Comparison of ENCODE assay signal across 9 mouse cellular contexts in genomic region chr14:59390181-59390580, GRCm38 (mm10). TPM values are rescaled to one million over a fixed set of nuclear protein-coding genes. Genes with fewer than 3 reads are reported as not detected.
DNase-seq lines count a peak whose midpoint lies in the region; ATAC-seq lines count a peak whose summit lies in the region.
"Not testable (repeated sequence)": the region's sequence is repeated elsewhere in the genome, so short reads cannot be mapped to it uniquely, and the experiment has no call there.
"Had no signal": no experiment of that assay in that cellular context is flagged by ENCODE, and none has a peak within 500 bp of the region (broad histone marks: within the 10 kb centered on the region; RNA-seq: fewer than 3 reads in every experiment).

No protein-coding gene starts in this region.

- 74% methylated on average over 4 of the region's 4 CpGs for WGBS in hindbrain, embryonic 16.5 days

- not testable (repeated sequence) for H3K4me2 ChIP-seq in hindbrain, embryonic 16.5 days (ENCODE audit: low read length)

- H3K4me1 ChIP-seq in hindbrain, embryonic 16.5 days (ENCODE audit: control insufficient read depth, insufficient read depth, low read depth, low read length) = not testable (repeated sequence)

- not testable (repeated sequence) for H3K9ac ChIP-seq in hindbrain, embryonic 16.5 days (ENCODE audit: low read depth, low read length)

- DNase-seq in cerebellum, adult 9-10 months = peak; percentile 5
- DNase-seq in frontal cortex, postnatal 36 days (ENCODE audit: low spot score in 2 of 2) = peak; percentile 46 to 67
- DNase-seq in kidney, postnatal 14 days = peak; percentile 32
- peak; percentile 17 to 35 for DNase-seq in layer of hippocampus, postnatal 36 days
- DNase-seq in lung, postnatal 10 days = peak; percentile 41
- DNase-seq in right cerebral cortex, postnatal 10 days (ENCODE audit: low spot score in 2 of 2) = peak; percentile 36 to 52

- not testable (repeated sequence) for H3K36me3 ChIP-seq in hindbrain, embryonic 16.5 days (ENCODE audit: control insufficient read depth, insufficient read depth, low read length)

- not testable (repeated sequence) for H3K27me3 ChIP-seq in hindbrain, embryonic 16.5 days (replicated peaks; ENCODE audit: control insufficient read depth, insufficient read depth, low read length)

- H3K4me3 ChIP-seq in hindbrain, embryonic 16.5 days (ENCODE audit: low read length) = not testable (repeated sequence)

- not testable (repeated sequence) for H3K27ac ChIP-seq in hindbrain, embryonic 16.5 days (ENCODE audit: low read depth, low read length)

- not testable (repeated sequence) for H3K9me3 ChIP-seq in hindbrain, embryonic 16.5 days (ENCODE audit: control insufficient read depth, low read length)

- peak; percentile 68; the same call in 1 of the 2 replicates for ATAC-seq in hindbrain, embryonic 16.5 days

RNA-seq across cellular contexts. Expression of gene Phf11c, which starts 5.0 kb away (rescaled TPM):
- 0.20 and 0.21 TPM in 2 replicates for polyA plus RNA-seq in hindbrain, embryonic 16.5 days (2015; fragmentation: Nextera tagmentation; extraction: Ambion mirVana)
- under 1 TPM; 0.40 to 0.86 TPM for total RNA-seq in layer of hippocampus, postnatal 36 days (2021)

RNA-seq across cellular contexts. Expression of gene Phf11d, which starts 24.9 kb away (rescaled TPM):
- 0.37 and 0.43 TPM in 2 replicates for polyA plus RNA-seq in hindbrain, embryonic 16.5 days (2015; fragmentation: Nextera tagmentation; extraction: Ambion mirVana)
- total RNA-seq in layer of hippocampus, postnatal 36 days (2021) = 1 to 10 TPM in 1 of 2 experiments, under 1 TPM in 1; 0.76 to 1.0 TPM

RNA-seq across cellular contexts. Expression of gene Phf11b, which starts 49.0 kb away (rescaled TPM):
- polyA plus RNA-seq in hindbrain, embryonic 16.5 days (2015; fragmentation: Nextera tagmentation; extraction: Ambion mirVana) = 0.20 and 0.22 TPM in 2 replicates
- not detected for total RNA-seq in layer of hippocampus, postnatal 36 days (2021)
- polyA plus RNA-seq: midbrain, embryonic 15.5 days; neural tube, embryonic 14.5 days had no signal

RNA-seq across cellular contexts. Expression of gene Setdb2, which starts 50.5 kb away (rescaled TPM):
- 4.4 and 6.0 TPM in 2 replicates for polyA plus RNA-seq in hindbrain, embryonic 16.5 days (2015; fragmentation: Nextera tagmentation; extraction: Ambion mirVana)
- 1 to 10 TPM; 5.3 to 7.2 TPM for total RNA-seq in layer of hippocampus, postnatal 36 days (2021)

RNA-seq across cellular contexts. Expression of gene Cab39l, which starts 50.6 kb away (rescaled TPM):
- 29.8 and 31.9 TPM in 2 replicates for polyA plus RNA-seq in hindbrain, embryonic 16.5 days (2015; fragmentation: Nextera tagmentation; extraction: Ambion mirVana)
- total RNA-seq in layer of hippocampus, postnatal 36 days (2021) = 10 to 100 TPM; 19.2 to 24.5 TPM

Comparison
In these comparisons a context has a peak if more than half of its experiments do, and no peak if none do; other contexts are left out.
1. DNase-seq: peak in every context shown above with its lines; median percentile 56 in frontal cortex, postnatal 36 days; 44 in right cerebral cortex, postnatal 10 days; 41 in lung, postnatal 10 days; 32 in kidney, postnatal 14 days; 26 in layer of hippocampus, postnatal 36 days; 5 in cerebellum, adult 9-10 months.